Mouse (Mus musculus): ENCODE results near the gene Atg7. TPM values are rescaled to one million over a fixed set of nuclear protein-coding genes. Genes with fewer than 3 reads are reported as not detected.

The Atg7 gene
- total and polyA plus RNA-seq, 2 experiments: 18.8 to 31.7 TPM

GRCm38 (mm10) chr6:114690661-114691060 is 47.8 kb downstream of the Atg7 start:
- H3K4me3 ChIP-seq (ENCODE audit: insufficient read depth, low read depth, low read length): no peak overlapping the region
- 12% methylated on average over 2 of the region's 2 CpGs for WGBS
- H3K36me3 ChIP-seq (ENCODE audit: control insufficient read depth, insufficient read depth, low read length): peaks cover 9% of the 10 kb centered on the region; the same call in 1 of the 2 replicates
- no peaks in the 10 kb centered on the region for H3K79me2 ChIP-seq (ENCODE audit: control insufficient read depth, insufficient read depth, low read length)
- no peak overlapping the region for H3K27ac ChIP-seq (replicated peaks; ENCODE audit: insufficient read depth, low read depth, low read length)
- no peaks in the 10 kb centered on the region for H3K4me1 ChIP-seq (ENCODE audit: control insufficient read depth, insufficient read depth, low read length)
- no peak for TF ChIP-seq CTCF (IDR thresholded peaks at IDR 0.05; ENCODE audit: low read depth, low read length)
- H3K27me3 ChIP-seq (ENCODE audit: control insufficient read depth, insufficient read depth, low read length): no peaks in the 10 kb centered on the region
- H3K9ac ChIP-seq (ENCODE audit: low read depth, low read length): no peak overlapping the region
- DNase-seq (ENCODE audit: extremely low read depth, low read depth, low spot score): peak; percentile 26

GRCm38 (mm10) chr6:114691530-114691929 is 48.6 kb downstream of the Atg7 start:
- H3K27me3 ChIP-seq (ENCODE audit: control insufficient read depth, insufficient read depth, low read length): no peaks in the 10 kb centered on the region
- no peaks in the 10 kb centered on the region for H3K79me2 ChIP-seq (ENCODE audit: control insufficient read depth, insufficient read depth, low read length)
- H3K4me1 ChIP-seq (ENCODE audit: control insufficient read depth, insufficient read depth, low read length): no peaks in the 10 kb centered on the region
- no peak for DNase-seq (ENCODE audit: extremely low read depth, low read depth, low spot score)
- H3K9ac ChIP-seq (ENCODE audit: low read depth, low read length): no peak overlapping the region
- no peak overlapping the region for H3K27ac ChIP-seq (replicated peaks; ENCODE audit: insufficient read depth, low read depth, low read length)
- H3K4me3 ChIP-seq (ENCODE audit: insufficient read depth, low read depth, low read length): no peak overlapping the region
- no peak for TF ChIP-seq CTCF (IDR thresholded peaks at IDR 0.05; ENCODE audit: low read depth, low read length)
- no peak for TF ChIP-seq POLR2A (IDR thresholded peaks at IDR 0.05; ENCODE audit: extremely low read depth, insufficient read depth, low read length)
- WGBS: 95% methylated on average over 6 of the region's 6 CpGs
- H3K36me3 ChIP-seq (ENCODE audit: control insufficient read depth, insufficient read depth, low read length): peaks cover 5% of the 10 kb centered on the region; the same call in 1 of the 2 replicates

GRCm38 (mm10) chr6:114692691-114693090 is 49.8 kb downstream of the Atg7 start:
- DNase-seq (ENCODE audit: extremely low read depth, low read depth, low spot score): no peak
- Histone ChIP-seq H3K27ac (replicated peaks; ENCODE audit: insufficient read depth, low read depth, low read length) (no peak overlapping the region), H3K27me3 (ENCODE audit: control insufficient read depth, insufficient read depth, low read length) (no peaks in the 10 kb centered on the region), H3K9ac (ENCODE audit: low read depth, low read length) (no peak overlapping the region), H3K4me1 (ENCODE audit: control insufficient read depth, insufficient read depth, low read length) (no peaks in the 10 kb centered on the region), H3K36me3 (ENCODE audit: control insufficient read depth, insufficient read depth, low read length) (peaks cover 3% of the 10 kb centered on the region; the same call in 1 of the 2 replicates), H3K4me3 (ENCODE audit: insufficient read depth, low read depth, low read length) (no peak overlapping the region), H3K79me2 (ENCODE audit: control insufficient read depth, insufficient read depth, low read length) (no peaks in the 10 kb centered on the region)
- 98% methylated on average over 10 of the region's 10 CpGs for WGBS
- no peak for TF ChIP-seq CTCF (IDR thresholded peaks at IDR 0.05; ENCODE audit: low read depth, low read length)
- no peak for TF ChIP-seq POLR2A (IDR thresholded peaks at IDR 0.05; ENCODE audit: extremely low read depth, insufficient read depth, low read length)

- 47% methylated on average over 9 of the region's 9 CpGs for WGBS
- Histone ChIP-seq H3K4me3 (ENCODE audit: insufficient read depth, low read depth, low read length) (no peak overlapping the region), H3K79me2 (ENCODE audit: control insufficient read depth, insufficient read depth, low read length) (no peaks in the 10 kb centered on the region), H3K27me3 (ENCODE audit: control insufficient read depth, insufficient read depth, low read length) (no peaks in the 10 kb centered on the region), H3K9ac (ENCODE audit: low read depth, low read length) (no peak overlapping the region), H3K36me3 (ENCODE audit: control insufficient read depth, insufficient read depth, low read length) (peaks cover 13% of the 10 kb centered on the region; the same call in 1 of the 2 replicates), H3K4me1 (ENCODE audit: control insufficient read depth, insufficient read depth, low read length) (no peaks in the 10 kb centered on the region), H3K27ac (replicated peaks; ENCODE audit: insufficient read depth, low read depth, low read length) (no peak overlapping the region)
- DNase-seq (ENCODE audit: extremely low read depth, low read depth, low spot score): peak; percentile 47
- TF ChIP-seq CTCF (IDR thresholded peaks at IDR 0.05; ENCODE audit: low read depth, low read length) (peak; percentile 50), POLR2A (IDR thresholded peaks at IDR 0.05; ENCODE audit: extremely low read depth, insufficient read depth, low read length) (no peak)
Observed at GRCm38 (mm10) chr6:114697646-114698490, 55.0 kb downstream of the Atg7 start.

- whole genome bisulfite sequencing: 65% methylated on average over 5 of the region's 5 CpGs
- Histone ChIP-seq H3K36me3 (ENCODE audit: control insufficient read depth, insufficient read depth, low read length) (peaks cover 19% of the 10 kb centered on the region; the same call in 1 of the 2 replicates), H3K27ac (replicated peaks; ENCODE audit: insufficient read depth, low read depth, low read length) (no peak overlapping the region)
Observed at GRCm38 (mm10) chr6:114698578-114698977, 55.7 kb downstream of the Atg7 start.

GRCm38 (mm10) chr6:114700704-114701103 is 57.8 kb downstream of the Atg7 start:
- H3K4me1 ChIP-seq (ENCODE audit: control insufficient read depth, insufficient read depth, low read length): no peaks in the 10 kb centered on the region
- peaks cover 30% of the 10 kb centered on the region; the same call in 1 of the 2 replicates for H3K36me3 ChIP-seq (ENCODE audit: control insufficient read depth, insufficient read depth, low read length)
- no peaks in the 10 kb centered on the region for H3K79me2 ChIP-seq (ENCODE audit: control insufficient read depth, insufficient read depth, low read length)
- 93% methylated on average over 3 of the region's 3 CpGs for WGBS
- H3K27me3 ChIP-seq (ENCODE audit: control insufficient read depth, insufficient read depth, low read length): no peaks in the 10 kb centered on the region
- no peak overlapping the region for H3K27ac ChIP-seq (replicated peaks; ENCODE audit: insufficient read depth, low read depth, low read length)
- DNase-seq (ENCODE audit: extremely low read depth, low read depth, low spot score): no peak
- H3K9ac ChIP-seq (ENCODE audit: low read depth, low read length): no peak overlapping the region
- TF ChIP-seq CTCF (IDR thresholded peaks at IDR 0.05; ENCODE audit: low read depth, low read length): peak; percentile 53; the same call in 1 of the 2 replicates
- no peak for TF ChIP-seq POLR2A (IDR thresholded peaks at IDR 0.05; ENCODE audit: extremely low read depth, insufficient read depth, low read length)
- no peak overlapping the region for H3K4me3 ChIP-seq (ENCODE audit: insufficient read depth, low read depth, low read length)

More at GRCm38 (mm10) chr6:114698578-114698977, 55.7 kb downstream of the Atg7 start:
- H3K79me2 ChIP-seq (ENCODE audit: control insufficient read depth, insufficient read depth, low read length): no peaks in the 10 kb centered on the region
- no peak overlapping the region for H3K9ac ChIP-seq (ENCODE audit: low read depth, low read length)
- TF ChIP-seq CTCF (IDR thresholded peaks at IDR 0.05; ENCODE audit: low read depth, low read length) (no peak), POLR2A (IDR thresholded peaks at IDR 0.05; ENCODE audit: extremely low read depth, insufficient read depth, low read length) (no peak)
- no peak overlapping the region for H3K4me3 ChIP-seq (ENCODE audit: insufficient read depth, low read depth, low read length)
- no peaks in the 10 kb centered on the region for H3K4me1 ChIP-seq (ENCODE audit: control insufficient read depth, insufficient read depth, low read length)
- DNase-seq (ENCODE audit: extremely low read depth, low read depth, low spot score): no peak
- no peaks in the 10 kb centered on the region for H3K27me3 ChIP-seq (ENCODE audit: control insufficient read depth, insufficient read depth, low read length)
